7 mouse cellular contexts compared by ENCODE assay signal in genomic region chr6:90604130-90604529, GRCm38 (mm10). TPM values are rescaled to one million over a fixed set of nuclear protein-coding genes. Genes with fewer than 3 reads are reported as not detected.
DNase-seq lines count a peak whose midpoint lies in the region; ATAC-seq and TF ChIP-seq lines count a peak whose summit lies in the region.

No protein-coding gene starts in this region.

- no peak for TF ChIP-seq CTCF in lung, adult 2 months (IDR thresholded peaks at IDR 0.05; ENCODE audit: insufficient read depth, low read length)
- no peak for TF ChIP-seq CTCF in stomach, postnatal 0 days (IDR thresholded peaks at IDR 0.05; ENCODE audit: low read depth)

- 54% methylated on average over 3 of the region's 3 CpGs for WGBS in lung, adult 2 months
- 59% methylated on average over 3 of the region's 3 CpGs for WGBS in forebrain, embryonic 14.5 days
- WGBS in limb, embryonic 14.5 days: 57% methylated on average over 3 of the region's 3 CpGs
- 58% methylated on average over 3 of the region's 3 CpGs for WGBS in stomach, postnatal 0 days

- peak overlapping the region; percentile 91 for H3K4me2 ChIP-seq in forebrain, embryonic 14.5 days (ENCODE audit: low read length)
- H3K4me2 ChIP-seq in limb, embryonic 14.5 days (replicated peaks; ENCODE audit: low read depth, low read length, severe bottlenecking): peak overlapping the region; percentile 93
- H3K4me2 ChIP-seq in stomach, postnatal 0 days (replicated peaks; ENCODE audit: low read depth): peak overlapping the region; percentile 82

- no peaks in the 10 kb centered on the region for H3K9me3 ChIP-seq in forebrain, embryonic 14.5 days (replicated peaks; ENCODE audit: control insufficient read depth, low read length)
- H3K9me3 ChIP-seq in limb, embryonic 14.5 days (ENCODE audit: control insufficient read depth, low read length): no peaks in the 10 kb centered on the region
- H3K9me3 ChIP-seq in stomach, postnatal 0 days (ENCODE audit: control insufficient read depth, low read length): no peaks in the 10 kb centered on the region

- no peaks in the 10 kb centered on the region for H3K36me3 ChIP-seq in forebrain, embryonic 14.5 days (ENCODE audit: control insufficient read depth, insufficient read depth, low read length)
- H3K36me3 ChIP-seq in limb, embryonic 14.5 days (ENCODE audit: control insufficient read depth, insufficient read depth, low read length): no peaks in the 10 kb centered on the region
- H3K36me3 ChIP-seq in stomach, postnatal 0 days (ENCODE audit: control insufficient read depth, insufficient read depth, low read length): no peaks in the 10 kb centered on the region

- no peak for TF ChIP-seq POLR2A in lung, adult 2 months (IDR thresholded peaks at IDR 0.05; ENCODE audit: borderline replicate concordance, extremely low read depth, low read depth, low read length)
- TF ChIP-seq POLR2A in limb, embryonic 14.5 days (IDR thresholded peaks at IDR 0.05; ENCODE audit: borderline replicate concordance, extremely low read depth, insufficient read depth, insufficient read length): no peak

- H3K27ac ChIP-seq in forebrain, embryonic 14.5 days (ENCODE audit: low read depth, low read length): no peak overlapping the region
- no peak overlapping the region for H3K27ac ChIP-seq in limb, embryonic 14.5 days (replicated peaks; ENCODE audit: low read depth, low read length)
- H3K27ac ChIP-seq in stomach, postnatal 0 days (replicated peaks): no peak overlapping the region

- ATAC-seq in forebrain, embryonic 14.5 days: peak; percentile 9; the same call in 1 of the 2 replicates
- ATAC-seq in limb, embryonic 14.5 days (ENCODE audit: low FRiP score, low read depth): no peak
- ATAC-seq in stomach, postnatal 0 days (ENCODE audit: low FRiP score, low TSS enrichment): no peak

- H3K9ac ChIP-seq in forebrain, embryonic 14.5 days (ENCODE audit: low read length): no peak overlapping the region
- no peak overlapping the region for H3K9ac ChIP-seq in limb, embryonic 14.5 days (ENCODE audit: low read depth, low read length, severe bottlenecking)
- H3K9ac ChIP-seq in stomach, postnatal 0 days (ENCODE audit: low read length): no peak overlapping the region

- peaks cover 2% of the 10 kb centered on the region; the same call in 1 of the 2 replicates for H3K4me1 ChIP-seq in lung, adult 2 months (ENCODE audit: control insufficient read depth, insufficient read depth, low read length)
- no peaks in the 10 kb centered on the region for H3K4me1 ChIP-seq in forebrain, embryonic 14.5 days (ENCODE audit: control insufficient read depth, insufficient read depth, low read length)
- H3K4me1 ChIP-seq in limb, embryonic 14.5 days (ENCODE audit: control insufficient read depth, insufficient read depth, low read length): peaks cover 6% of the 10 kb centered on the region
- H3K4me1 ChIP-seq in stomach, postnatal 0 days (replicated peaks; ENCODE audit: control insufficient read depth, insufficient read depth): no peaks in the 10 kb centered on the region

- H3K4me3 ChIP-seq in lung, adult 2 months (replicated peaks; ENCODE audit: extremely low read depth, low read depth, low read length): no peak overlapping the region
- H3K4me3 ChIP-seq in forebrain, embryonic 14.5 days (ENCODE audit: low read depth, low read length): peak overlapping the region; percentile 55
- peak overlapping the region; percentile 62 for H3K4me3 ChIP-seq in limb, embryonic 14.5 days (replicated peaks; ENCODE audit: low read length)
- H3K4me3 ChIP-seq in stomach, postnatal 0 days (ENCODE audit: low read depth, low read length): peak overlapping the region; percentile 55

- TF ChIP-seq EP300 in stomach, postnatal 0 days (optimal IDR thresholded peaks at IDR 0.05): no peak

- DNase-seq in lung, adult 2 months: peak; percentile 13
- DNase-seq in lung, postnatal 14 days: no peak
- no peak for DNase-seq in forebrain, embryonic 14.5 days (ENCODE audit: low spot score)
- no peak for DNase-seq in limb, embryonic 14.5 days (ENCODE audit: low spot score)
- DNase-seq in stomach, postnatal 0 days (ENCODE audit: low spot score): no peak
- DNase-seq in embryo, embryonic 10 days (ENCODE audit: low spot score): no peak
- DNase-seq in embryo, embryonic 9.5 days (ENCODE audit: extremely low spot score): no peak

- no peaks in the 10 kb centered on the region for H3K27me3 ChIP-seq in forebrain, embryonic 14.5 days (replicated peaks; ENCODE audit: control insufficient read depth, insufficient read depth, low read length)
- H3K27me3 ChIP-seq in limb, embryonic 14.5 days (ENCODE audit: control insufficient read depth, insufficient read depth, low read length): no peaks in the 10 kb centered on the region
- H3K27me3 ChIP-seq in stomach, postnatal 0 days (ENCODE audit: control insufficient read depth, insufficient read depth, low read length): no peaks in the 10 kb centered on the region

RNA-seq across cellular contexts. Expression of gene Slc41a3, which starts 0.4 kb away (rescaled TPM):
- 11.1 and 13.8 TPM in 2 replicates for polyA plus RNA-seq in lung, adult 2 months (2012; rRNA removed)
- polyA plus RNA-seq in forebrain, embryonic 14.5 days (2014; fragmentation: Nextera tagmentation; extraction: Ambion mirVana): 2.0 and 2.1 TPM in 2 replicates
- polyA plus RNA-seq in limb, embryonic 14.5 days (2012; rRNA removed): 5.9 and 6.9 TPM in 2 replicates
- polyA plus RNA-seq in limb, embryonic 14.5 days (2014; fragmentation: Nextera tagmentation; extraction: Ambion mirVana): 5.4 and 6.4 TPM in 2 replicates
- polyA plus RNA-seq in stomach, postnatal 0 days (2015; fragmentation: Nextera tagmentation; extraction: Ambion mirVana): 4.1 and 4.3 TPM in 2 replicates
